Mouse (Mus musculus) lung, postnatal 25 days (tissue): ENCODE measurements around the gene Zfp553.
"Not testable (repeated sequence)": the region's sequence is repeated elsewhere in the genome, so short reads cannot be mapped to it uniquely, and the experiment has no call there.

Experiments
- DNase-seq: peaks from one replicate; pipeline ENCODE4 v3.0.0; 2022; ENCODE audit warnings: low spot score

Zfp553 gene

DNA sequence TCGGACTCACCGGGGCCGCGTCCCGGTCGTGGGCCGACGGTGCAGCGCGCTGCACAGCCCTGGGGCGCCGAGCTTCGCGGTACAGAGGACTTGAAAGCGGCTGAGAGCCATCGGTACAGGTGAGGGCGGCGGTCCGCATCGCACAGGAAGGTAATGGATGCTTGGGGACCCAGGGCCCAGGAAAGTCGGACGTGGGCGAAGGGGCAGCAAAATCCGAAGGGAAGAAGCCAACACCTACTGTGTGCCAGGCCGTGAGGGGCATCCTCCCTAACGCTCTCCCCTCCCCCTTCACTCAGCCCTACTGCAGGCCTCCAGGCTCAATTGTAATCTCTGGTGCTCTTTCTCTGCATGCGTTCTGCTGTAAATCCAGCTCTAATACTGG, 498 bp downstream of the Zfp553 start:
- DNase-seq = no peak

DNA sequence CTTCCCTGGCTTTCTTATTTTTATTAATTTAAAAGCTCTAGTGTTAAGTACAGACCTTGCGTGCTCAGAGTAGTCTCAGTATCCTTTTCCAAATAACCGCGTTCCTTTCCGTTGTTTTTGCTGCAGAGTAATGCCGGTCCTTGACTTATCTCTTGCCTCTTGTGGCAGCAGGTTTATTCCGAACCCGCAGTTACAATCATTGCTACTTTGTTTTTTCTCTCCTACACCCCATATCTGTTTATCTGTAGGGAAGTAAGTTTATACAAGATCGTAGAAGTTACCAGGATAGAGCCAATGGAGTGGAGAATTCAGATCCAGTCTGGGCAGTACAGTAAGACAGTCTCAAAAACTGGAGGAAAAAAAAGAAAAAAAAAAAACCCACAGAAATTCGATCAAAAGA, 904 bp downstream of the Zfp553 start:
- no peak for DNase-seq

DNA sequence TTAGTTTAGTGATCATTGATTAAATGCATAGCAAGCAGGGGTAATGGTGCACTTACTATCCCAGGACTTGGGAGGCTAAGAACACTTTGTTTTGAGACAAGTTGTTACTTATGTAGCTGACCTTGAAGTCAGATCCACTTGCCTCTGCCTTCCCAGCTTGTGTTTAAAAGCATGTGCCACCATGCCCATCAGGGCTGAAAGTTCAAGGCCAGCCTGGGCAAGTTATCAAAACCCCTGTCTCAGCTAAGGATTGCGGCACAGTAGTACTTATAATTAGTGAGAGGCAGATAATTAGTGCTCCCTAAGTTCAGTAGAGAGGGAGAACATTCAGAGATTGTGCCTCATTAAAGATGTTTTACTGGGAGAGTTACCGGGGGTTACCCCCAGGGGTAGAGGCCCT, 1.9 kb downstream of the Zfp553 start:
- no peak for DNase-seq

DNA sequence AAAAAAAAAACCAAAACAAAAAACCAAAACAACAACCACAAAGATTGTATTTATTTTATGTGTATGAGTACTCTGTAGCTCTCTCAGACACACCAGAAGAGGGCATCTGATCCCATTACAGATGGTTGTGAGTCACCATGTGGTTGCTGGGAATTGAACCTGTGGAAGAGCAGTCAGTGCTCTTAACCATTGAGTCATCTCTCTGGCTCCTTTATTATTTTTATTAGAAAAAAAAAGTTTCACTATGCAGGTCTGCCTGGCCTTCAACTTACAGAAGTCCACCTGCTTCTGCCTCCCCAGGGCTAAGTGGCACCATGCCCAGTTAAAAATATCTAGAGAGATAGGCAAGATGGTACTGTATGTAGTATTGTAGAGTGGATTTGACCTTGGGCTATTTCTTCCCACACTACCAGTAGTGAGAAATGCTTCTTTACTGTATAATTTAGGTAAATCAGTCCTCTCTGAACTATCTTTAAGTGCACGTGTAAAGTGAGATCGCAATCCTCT, 10.6 kb downstream of the Zfp553 start:
- DNase-seq = no peak

DNA sequence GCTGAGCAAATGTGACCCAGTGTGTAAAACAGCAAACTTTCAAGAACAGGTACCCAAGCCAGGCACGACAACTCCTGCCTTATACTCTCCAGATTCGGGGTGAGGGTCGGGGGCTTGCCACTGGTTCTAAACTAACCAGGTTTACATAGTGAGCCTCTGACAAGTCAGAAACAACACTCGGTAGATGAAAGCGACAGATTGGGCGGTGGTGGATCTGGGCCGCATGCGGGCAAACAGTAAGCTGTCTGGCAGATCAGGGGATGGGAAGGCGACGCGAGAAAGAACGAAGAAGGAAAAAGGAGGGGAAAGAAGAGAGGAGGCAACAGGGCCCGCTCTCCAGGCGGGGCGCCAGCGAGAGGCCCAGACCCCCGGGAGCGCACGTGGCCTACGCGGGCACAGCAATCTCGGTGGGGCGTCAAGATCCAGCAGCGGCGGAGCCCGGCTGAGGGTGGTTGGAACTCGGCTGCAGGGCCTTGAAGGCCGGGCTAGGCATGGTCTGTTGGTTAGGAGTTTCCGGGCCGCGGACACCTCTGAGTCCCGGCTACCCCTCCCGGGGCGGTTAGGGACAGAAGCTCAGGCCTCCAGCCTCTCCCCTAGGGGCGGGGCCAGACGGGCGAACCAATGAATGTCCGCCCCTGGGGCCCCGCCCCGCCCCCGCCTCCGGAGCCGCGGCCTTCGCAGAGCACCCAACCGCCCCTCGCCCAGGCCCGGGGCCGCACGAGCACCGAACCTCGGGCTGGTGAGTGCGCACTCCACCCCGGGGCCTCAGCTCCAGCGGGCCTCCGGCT, 11.2 kb downstream of the Zfp553 start, which contains the start of gene Zfp771:
Zfp771 (plus strand) TSS at position 405 of the 788 bp plus-strand sequence.
- peak; percentile 95 for DNase-seq

DNA sequence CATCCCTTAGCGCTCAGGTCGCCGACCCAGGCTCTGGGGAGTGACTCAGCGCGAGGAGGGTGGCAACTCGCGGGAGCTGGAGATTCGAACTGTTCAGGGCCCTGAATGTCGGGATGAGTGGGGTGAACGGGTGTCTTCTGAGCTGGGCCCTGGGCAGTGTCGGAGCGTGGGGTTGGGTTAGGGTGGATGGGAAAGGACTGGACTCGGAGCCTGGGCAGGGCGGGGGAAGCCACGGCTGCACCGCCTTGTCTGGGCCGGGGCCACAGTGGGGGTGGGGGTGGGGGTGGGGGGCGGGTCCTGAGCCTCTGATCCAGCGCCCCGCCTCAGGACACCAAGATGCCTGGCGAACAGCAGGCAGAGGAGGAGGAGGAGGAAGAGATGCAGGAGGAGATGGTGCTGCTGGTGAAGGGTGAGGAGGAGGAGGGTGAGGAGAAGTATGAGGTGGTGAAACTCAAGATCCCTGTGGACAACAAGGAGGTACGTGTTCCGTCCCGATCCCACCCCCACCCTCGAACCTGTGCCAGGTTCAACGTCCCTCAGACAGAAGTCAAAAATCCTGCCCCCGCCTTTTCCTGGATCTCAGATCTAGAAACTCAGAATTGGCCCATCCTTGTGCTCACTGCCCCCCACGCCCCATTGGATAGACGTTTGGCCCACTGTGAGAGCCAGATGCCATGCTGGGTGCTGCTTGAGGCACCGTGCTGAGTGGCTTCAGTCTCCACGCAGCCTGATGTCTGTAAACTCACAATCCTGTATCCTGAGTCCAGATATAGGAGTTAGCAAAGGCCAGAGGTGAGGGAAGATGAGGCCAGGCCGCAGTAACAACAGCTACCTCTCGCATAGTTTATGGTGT, 12.0 kb downstream of the Zfp553 start:
- DNase-seq = no peak

DNA sequence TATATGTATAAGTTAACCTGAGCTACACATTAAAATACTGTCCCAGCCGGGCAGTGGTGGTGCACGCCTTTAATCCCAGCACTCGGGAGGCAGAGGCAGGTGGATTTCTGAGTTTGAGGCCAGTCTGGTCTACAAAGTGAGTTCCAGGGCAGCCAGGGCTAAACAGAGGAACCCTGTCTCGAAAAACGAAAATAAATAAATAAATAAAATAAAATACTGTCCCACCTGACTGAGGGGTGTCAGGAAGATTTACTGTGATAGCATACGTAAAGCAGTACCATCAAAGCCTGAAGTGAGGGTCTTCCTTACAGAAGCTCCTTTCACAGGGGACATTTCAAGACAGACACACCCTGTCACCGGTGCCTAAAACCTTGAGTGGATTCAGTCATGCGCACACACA, 17.6 kb downstream of the Zfp553 start:
- not testable (repeated sequence) for DNase-seq

DNA sequence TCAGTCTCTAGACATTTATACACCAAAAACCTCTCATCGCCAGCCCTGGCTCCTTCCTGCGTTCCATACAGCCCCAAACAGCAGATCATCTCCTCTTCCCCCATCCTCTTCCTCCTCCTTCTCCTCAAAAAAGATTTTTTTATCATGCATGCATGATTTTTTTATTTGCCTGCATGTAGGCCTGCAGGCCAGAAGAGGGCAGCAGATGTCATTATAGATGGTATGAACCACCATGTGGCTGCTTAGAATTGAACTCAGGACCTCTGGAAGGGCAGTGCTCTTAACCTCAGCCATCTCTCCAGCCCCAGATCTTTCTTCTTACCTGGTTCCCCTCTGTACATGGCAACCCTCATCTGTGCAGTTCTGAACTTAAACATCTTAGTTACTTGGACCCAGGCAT, 19.6 kb downstream of the Zfp553 start:
- DNase-seq = no peak

DNA sequence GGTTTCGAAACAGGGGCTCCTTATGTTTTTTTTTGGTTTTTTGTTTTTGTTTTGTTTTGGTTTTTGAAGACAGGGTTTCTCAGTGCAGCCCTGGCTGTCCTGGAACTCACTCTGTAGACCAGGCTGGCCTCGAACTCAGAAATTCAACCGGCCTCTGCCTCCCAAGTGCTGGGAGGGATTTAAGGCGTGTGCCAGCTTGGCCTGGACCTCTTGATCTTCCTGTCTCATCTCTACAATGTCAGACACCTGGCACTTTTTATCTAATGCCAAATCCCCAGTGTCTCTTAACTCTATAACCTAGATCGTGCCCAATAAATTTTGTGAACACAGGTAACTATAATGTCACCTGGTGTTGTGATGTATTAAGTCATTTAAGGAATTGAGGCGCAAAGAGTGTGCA, 20.5 kb downstream of the Zfp553 start:
- DNase-seq = no peak

DNA sequence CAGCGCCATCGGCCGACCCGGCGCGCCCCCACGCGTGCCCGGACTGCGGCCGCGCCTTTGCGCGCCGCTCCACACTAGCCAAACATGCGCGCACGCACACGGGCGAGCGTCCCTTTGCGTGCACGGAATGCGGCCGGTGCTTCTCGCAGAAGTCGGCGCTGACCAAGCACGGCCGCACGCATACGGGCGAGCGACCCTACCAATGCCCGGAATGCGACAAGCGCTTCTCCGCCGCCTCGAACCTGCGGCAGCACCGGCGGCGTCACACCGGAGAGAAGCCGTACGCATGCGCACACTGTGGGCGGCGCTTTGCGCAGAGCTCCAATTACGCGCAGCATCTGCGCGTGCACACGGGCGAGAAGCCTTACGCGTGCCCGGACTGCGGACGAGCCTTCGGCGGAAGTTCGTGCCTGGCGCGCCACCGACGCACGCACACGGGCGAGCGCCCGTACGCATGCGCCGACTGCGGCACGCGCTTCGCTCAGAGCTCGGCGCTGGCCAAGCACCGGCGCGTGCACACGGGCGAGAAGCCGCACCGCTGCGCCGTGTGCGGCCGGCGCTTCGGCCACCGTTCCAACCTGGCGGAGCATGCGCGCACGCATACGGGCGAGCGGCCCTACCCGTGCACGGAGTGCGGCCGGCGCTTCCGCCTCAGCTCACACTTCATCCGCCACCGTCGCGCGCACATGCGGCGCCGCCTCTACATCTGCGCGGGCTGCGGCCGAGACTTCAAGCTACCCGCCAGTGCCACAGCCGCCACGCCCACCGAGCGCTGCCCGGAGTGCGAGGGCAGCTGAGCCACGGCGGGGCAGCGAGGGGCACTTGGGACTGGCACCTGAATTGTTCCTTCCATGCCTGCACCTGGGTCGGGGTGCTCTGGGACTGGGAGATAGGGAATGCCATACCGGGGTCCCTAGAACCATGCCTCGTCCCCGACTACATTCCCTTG, 21.2 kb downstream of the Zfp553 start:
- DNase-seq = peak; percentile 95

DNA sequence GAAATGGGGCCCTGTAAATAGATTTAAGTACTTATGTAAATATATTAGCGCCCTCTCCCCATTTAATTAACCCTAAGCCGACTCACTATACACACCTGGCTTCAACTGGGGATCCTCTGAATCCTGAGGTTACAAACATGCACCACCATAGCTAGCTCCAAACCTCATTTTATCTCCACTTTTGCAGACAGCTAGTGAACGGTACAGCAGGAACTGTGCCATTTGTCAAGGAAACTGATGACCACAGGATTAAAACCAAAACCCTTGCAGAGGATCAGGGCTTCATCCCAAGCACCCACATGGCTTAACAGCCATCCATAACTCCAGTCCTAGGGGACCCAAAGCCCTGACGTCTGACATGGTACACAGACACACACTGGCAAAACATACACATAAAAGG, 22.1 kb downstream of the Zfp553 start:
- DNase-seq = no peak

DNA sequence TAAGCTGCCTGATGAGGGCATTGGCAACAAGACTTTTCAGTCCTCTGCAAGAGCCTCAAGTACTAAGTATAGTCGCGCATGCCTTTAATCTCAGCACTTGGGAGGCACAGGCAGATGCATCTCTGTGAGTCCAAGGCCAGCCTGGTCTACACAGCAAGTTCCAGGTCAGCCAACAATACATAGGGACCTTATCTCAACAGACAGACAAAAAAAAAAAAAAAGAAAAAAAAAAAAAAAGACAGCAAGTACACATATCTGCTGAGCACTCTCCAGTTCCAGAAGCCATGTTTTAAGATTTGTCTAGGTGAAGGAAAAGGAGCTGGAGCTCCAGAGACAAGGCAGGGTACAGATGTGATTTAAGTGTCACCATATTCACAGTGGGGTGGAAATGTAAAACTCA, 23.1 kb downstream of the Zfp553 start:
- no peak for DNase-seq

DNA sequence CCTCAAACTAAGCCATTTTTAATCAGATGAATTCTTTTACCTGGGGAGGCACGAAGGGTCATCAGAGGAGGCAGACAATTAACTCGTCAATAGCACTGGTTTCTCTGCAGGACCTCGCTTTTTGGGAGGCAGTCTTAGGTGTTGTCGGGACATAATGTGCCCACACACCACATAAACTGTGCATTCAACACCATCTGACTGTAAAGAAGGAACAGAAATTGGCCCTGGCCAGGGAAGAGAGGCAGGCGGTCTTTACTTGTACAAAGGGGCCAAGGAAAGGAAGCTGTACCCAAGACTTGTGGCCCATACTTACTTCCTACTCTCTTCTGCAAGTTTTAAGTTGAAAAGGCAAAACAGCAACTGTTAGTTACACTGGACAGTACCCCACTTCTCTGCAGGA, 23.7 kb downstream of the Zfp553 start:
- DNase-seq = no peak

DNA sequence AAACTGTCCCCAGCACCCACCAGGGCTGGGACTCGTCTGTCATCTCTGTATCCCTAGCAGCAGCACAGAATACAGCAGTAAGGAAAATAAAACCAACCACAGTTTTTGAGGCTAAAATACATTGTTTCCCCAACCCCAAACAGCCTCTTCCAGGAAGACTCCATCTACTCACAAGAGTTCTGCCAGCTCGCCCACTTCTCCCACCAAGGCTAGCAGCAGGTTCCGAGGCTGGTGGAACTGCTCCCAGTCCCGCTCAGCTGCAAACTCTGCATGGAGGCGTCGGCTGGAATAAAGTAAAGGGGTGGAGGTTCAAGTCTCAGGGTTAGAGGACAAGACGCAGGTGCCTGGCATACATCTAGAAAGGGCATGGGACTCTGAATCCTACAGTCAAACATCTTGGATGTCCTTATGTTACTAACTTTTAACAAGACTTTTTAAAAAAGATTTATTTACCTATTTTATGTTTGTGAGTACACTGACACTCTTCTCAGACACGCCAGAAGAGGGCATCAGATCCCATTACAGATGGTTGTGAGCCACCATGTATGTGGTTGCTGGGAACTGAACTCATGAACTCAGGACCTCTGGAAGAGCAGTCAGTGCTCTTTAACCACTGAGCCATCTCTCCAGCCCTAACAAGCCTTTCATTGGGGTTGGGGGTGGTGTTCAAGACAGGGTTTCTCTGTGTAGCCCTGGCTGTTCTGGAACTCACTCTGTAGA, 26.5 kb downstream of the Zfp553 start:
- DNase-seq = no peak

DNA sequence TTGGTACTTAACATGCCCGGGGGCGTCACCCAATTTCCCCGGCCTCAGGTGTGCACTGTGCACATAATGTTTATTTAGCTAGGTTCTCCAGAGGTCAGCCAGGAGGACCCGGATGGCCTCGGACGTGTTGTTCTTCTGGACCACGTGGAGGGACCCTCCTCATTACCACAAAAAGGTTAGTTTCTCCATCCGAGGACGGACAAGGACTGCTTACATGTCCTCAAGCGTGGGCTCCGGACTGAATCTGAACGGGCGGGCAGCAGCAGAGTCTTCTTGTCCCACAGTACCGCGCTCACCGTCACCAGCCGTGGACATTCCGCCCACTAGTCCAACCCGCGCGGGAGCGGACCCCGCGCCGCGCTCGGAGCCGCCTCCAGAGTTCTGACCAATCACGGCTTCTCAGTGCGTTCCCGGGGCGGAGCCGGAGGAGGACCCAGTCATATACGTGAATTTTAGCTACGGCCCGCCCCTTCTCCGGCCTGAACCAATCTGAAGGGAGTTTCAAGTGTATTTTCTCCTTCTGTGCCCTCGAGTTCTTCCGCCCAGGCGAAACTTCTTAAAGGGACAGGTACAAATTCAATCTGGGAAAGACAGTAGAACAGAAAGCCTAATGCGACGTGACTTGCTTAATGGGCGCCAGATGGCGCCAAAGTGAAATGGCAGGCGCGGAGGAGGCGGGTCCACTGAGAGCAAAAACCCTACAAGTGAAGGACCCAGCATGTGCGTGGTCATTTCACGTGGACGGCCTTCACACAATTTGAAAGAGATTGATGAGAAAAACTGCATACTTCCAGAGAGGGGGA, 27.6 kb downstream of the Zfp553 start, which contains the start of gene Dctpp1:
Dctpp1 (minus strand) TSS at position 401 of the 803 bp plus-strand sequence.
- DNase-seq = peak; percentile 99

DNA sequence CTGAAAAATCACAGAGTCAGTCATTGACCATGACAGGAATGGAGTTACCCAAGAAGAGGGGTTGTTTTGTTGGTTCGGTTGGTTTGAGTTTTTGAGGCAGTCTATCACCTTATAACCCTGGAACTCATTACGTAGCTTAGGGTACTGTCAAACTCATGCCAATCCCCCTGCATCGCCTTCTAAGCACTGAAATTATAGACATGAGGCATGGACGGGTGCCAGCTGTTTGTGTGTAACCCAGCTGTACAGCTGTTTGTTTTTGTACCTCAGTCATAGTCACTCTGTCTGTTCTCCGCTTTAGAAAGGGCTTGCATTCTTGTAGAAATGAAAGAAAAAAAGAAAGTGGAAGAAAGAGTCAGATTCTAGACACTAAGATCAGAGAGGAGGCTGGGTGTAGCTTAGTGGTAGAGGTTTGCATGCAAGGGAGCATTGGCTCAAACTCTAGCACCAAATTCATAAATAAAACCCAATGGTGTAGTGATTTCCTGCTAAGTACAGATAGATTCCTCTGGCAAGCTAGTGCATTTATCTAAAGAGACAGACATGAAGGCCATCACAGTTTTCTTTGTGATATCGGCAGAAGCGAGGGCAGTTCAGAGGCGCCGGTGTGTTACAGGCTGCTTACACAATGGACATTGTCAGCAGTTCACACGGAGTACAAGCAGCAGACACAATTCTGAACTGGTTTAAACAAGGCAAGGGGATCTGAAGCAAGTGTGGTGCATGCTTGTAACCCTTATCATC, 29.5 kb downstream of the Zfp553 start:
- DNase-seq = no peak

DNA sequence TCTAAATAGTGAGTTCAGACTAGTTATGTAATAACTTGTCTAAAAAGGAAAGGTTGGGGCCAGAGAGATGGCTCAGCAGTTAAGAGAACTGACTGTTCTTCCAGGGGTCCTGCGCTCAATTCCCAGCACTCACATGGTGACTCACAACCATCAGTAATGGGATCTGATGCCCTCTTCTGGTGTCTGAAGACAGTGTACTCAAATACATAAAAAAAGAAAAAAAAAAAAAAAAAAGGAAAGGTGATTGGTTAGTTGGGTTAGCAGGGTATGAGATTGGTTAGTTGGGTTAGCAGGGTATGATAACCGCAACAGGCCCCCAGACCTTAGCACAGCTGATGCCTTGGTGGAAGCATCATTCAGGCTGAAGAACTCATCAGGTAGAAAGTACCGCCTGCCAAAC, 30.7 kb downstream of the Zfp553 start:
- no peak for DNase-seq

DNA sequence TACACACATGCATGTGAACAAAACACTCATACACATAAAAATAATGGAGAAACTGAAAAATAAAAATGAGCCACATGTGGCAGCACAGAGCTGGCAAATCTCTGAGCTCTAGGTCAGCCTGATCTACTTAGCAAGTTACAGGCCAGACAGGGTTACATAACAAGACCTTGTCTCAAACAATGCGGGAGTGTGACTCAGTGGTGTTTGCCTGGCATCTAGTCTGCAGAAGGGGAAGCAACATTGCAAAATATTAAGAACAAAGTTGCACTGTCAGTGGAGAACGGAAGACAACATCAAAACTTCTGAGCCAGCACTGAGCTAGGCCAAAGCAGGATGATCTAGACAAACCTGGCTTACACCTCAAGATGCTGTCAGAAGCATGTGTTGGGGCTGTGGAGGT, 37.4 kb downstream of the Zfp553 start:
- no peak for DNase-seq

DNA sequence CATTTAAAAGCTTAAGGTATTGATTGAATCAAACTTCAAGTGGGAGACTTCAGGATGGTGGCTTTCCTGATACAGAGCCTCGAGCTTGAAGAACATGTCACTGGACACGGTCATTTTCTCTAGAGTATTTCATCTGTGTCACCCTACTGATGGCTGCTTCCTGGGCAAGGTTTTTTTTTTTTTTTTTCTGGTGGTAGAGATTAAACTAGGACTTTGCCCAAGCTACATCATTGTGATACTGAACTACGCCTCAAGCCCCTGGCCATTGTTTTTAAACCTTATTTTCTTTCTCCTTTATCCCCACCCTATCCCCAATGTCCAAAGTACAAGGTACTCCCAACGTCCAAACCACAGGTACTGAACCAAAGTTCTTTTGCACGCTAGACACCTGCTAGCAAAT, 37.8 kb downstream of the Zfp553 start:
- DNase-seq = no peak

DNA sequence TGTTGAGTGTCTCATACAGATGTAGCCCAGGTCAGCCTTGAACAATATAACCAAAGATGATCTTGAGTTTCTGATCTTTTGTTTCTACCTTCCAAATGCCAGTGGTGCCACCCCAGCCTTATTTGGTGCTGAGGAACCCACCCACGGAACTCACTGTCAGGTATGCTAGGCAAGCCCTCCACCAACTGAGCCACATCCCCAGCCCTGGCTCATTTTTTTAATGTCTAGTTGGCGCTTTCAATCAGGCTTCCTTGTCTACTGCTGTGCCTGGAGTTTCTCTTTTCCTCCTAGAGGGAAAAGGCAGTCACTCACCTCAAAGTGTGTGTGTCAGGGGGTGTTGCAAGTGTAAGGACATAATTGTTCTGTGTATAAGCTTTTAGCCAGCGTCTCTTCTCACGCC, 38.2 kb downstream of the Zfp553 start:
- no peak for DNase-seq
